Mouse (Mus musculus) left cerebral cortex, adult 2 months (tissue): ENCODE results near the gene Nmur2. TPM values are rescaled to one million over a fixed set of nuclear protein-coding genes. Genes with fewer than 3 reads are reported as not detected.
A peak's percentile ranks its signal among the peaks of the same experiment; 100 is the strongest.

Experiments used
- DNase-seq, 2 experiments: peaks; one replicate each; pipeline ENCODE4 v3.0.0; 2021 to 2022; ENCODE audit warnings: low spot score in 2 of 2, mixed read lengths in 1 of 2; ENCODE audit errors: extremely low spot score in 1 of 2
- H3K27ac ChIP-seq: fragments of 200-600 bp; 2 replicates; pipeline ENCODE4 v1.8.1; 2022
- H3K4me3 ChIP-seq: fragments of 200-600 bp; 2 replicates; pipeline ENCODE4 v1.8.1; 2022
- CTCF ChIP-seq: fragments of 200-600 bp; IDR thresholded peaks from 2 replicates; pipeline ENCODE4 v1.8.1; 2022; ENCODE audit warnings: antibody characterized with exemption, mild to moderate bottlenecking, moderate library complexity
- intact Hi-C: fragments of 180-260 bp; cut with DNase I; formaldehyde crosslinking; loops from one replicate; pipeline ENCODE4 v1.15.1; 2025
- total RNA-seq, 2 experiments: library from RNA; stranded (reverse); gene quantifications; 2 replicates each; pipeline ENCODE4 v1.2.3; 2021

Gene Nmur2
- total RNA-seq, 2 experiments from 2014 or later: 0.14 TPM

DNA sequence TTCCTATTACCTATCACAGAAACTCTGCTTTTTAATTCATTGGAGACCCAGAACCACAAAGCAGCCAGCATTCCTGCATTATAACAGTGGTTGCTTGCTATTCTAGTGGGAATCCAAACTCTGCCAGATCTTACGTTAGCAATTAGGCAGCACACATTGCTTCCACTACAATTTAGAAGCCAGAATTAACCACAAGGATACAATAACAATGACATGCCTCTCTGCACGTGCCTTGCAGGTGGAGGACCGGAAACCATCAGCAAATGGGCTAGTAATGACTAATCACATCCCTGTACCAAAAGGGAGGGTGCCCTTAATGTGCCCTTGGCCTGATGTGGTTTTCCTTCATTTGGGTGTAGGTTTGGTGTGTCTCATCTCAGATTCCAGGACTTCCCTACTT, 32.5 kb downstream of the Nmur2 start:
- TF ChIP-seq CTCF: no peak
- intact Hi-C loops: no loop called here
- no peak overlapping the region for H3K4me3 ChIP-seq
- no peak for DNase-seq
- no peak overlapping the region for H3K27ac ChIP-seq

- Histone ChIP-seq H3K27ac (no peak overlapping the region), H3K4me3 (no peak overlapping the region)
- DNase-seq: no peak
- intact Hi-C loops: loop anchor here (5.0 kb wide), 1 partner anchor 200 kb away; no protein-coding TSS in a partner anchor
- peak; percentile 21 for TF ChIP-seq CTCF
Measured at GRCm38 (mm10) chr11:55992799-55993198, 48.0 kb downstream of the Nmur2 start.

- intact Hi-C loops: loop anchor here (5.0 kb wide), 1 partner anchor 200 kb away; no protein-coding TSS in a partner anchor
- TF ChIP-seq CTCF: no peak
- Histone ChIP-seq H3K27ac (no peak overlapping the region), H3K4me3 (no peak overlapping the region)
- no peak for DNase-seq
Measured at GRCm38 (mm10) chr11:55992148-55992547, 48.7 kb downstream of the Nmur2 start.

DNA sequence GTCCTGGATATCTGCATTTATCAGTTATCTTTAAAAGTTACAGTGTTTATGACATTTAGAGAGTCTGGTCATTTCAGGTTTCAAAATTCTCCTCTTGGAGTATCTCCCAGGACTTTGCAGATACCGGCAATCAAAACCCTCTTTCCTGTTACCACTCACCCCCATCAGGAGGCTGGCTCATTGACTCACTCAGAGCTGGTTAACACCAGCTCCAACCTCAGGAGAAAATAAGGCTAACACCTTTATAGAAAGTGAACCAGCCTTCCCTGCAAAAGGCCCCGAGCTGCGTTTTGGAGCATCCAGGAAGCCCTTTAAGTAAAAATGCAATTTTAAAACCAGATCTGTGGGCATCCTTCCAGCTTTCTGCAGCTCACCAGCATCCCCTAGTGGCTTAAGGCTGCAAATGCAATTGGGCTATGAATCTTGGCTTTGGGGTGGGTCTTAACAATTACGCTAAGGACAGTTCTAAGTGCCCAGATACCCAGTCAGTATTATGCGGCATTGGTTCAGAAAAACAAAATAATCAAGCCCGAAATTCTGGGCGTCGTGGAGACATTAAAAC, 49.2 kb downstream of the Nmur2 start:
- peak; percentile 15 to 57 for DNase-seq
- peak; percentile 99 for TF ChIP-seq CTCF
- Histone ChIP-seq H3K27ac (no peak overlapping the region), H3K4me3 (no peak overlapping the region)
- intact Hi-C loops: loop anchor here (1.0 to 5.0 kb wide), 3 partner anchors 199 to 473 kb away; no protein-coding TSS in a partner anchor

- intact Hi-C loops: no loop called here
- H3K27ac ChIP-seq: no peak overlapping the region
- no peak overlapping the region for H3K4me3 ChIP-seq
- TF ChIP-seq CTCF: no peak
- DNase-seq: no peak
Measured at GRCm38 (mm10) chr11:55984643-55985042, 56.2 kb downstream of the Nmur2 start.

GRCm38 (mm10) chr11:55981656-55982055, 59.2 kb downstream of the Nmur2 start:
- no peak for DNase-seq
- intact Hi-C loops: no loop called here
- TF ChIP-seq CTCF: peak; percentile 38

DNA sequence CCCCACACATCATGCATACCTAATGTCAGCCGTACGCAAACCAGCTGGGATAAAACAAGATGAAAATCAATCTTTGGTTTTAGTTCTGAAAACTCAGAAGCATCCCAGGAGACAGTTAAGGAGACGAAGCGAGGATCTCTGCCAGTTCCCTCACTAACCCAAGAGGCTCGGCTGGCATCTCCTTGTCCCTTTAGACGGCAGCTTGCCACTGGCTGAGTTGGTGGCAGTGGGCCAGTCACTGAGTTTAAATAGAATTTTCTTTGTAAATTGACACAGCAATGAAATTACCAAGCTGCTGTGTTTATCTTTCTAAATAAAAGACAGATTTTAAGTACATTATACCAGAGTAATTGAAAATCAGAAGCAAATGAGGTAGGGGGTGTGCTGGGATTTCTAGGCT, 62.7 kb downstream of the Nmur2 start:
- Histone ChIP-seq H3K4me3 (no peak overlapping the region), H3K27ac (no peak overlapping the region)
- no peak for TF ChIP-seq CTCF
- no peak for DNase-seq
- intact Hi-C loops: no loop called here

More at GRCm38 (mm10) chr11:55981656-55982055, 59.2 kb downstream of the Nmur2 start:
- Histone ChIP-seq H3K4me3 (no peak overlapping the region), H3K27ac (no peak overlapping the region)
